In the genomic region with DNA sequence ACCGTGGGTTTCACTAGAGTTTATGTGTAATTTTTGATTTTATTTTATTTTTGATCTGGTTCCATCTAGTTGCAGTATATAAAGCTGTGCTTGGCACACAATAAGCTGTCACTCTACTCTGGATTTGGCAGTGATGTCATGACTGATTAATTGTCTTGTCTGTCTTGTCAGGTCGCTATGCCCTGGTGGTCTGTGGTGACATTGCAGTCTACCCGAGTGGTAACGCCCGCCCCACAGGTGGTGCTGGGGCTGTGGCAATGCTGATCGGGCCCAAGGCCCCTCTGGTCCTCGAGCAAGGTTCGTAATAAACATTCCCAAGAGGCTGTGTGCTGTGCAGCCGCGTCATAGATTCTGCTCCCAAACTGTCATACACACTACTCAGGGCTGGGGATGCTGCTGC, we compare ENCODE assay signal across 20 mouse cellular contexts. TPM values are rescaled to one million over a fixed set of nuclear protein-coding genes. Genes with fewer than 3 reads are reported as not detected.
DNase-seq lines count a peak whose midpoint lies in the region; ATAC-seq and TF ChIP-seq lines count a peak whose summit lies in the region.
"Had no signal": no experiment of that assay in that cellular context is flagged by ENCODE, and none has a peak within 500 bp of the region (broad histone marks: within the 10 kb centered on the region; RNA-seq: fewer than 3 reads in every experiment).

No protein-coding gene starts in this region.

- H3K4me3 ChIP-seq in heart, adult 2 months, result no peak overlapping the region
- no peak overlapping the region for H3K4me3 ChIP-seq in liver, postnatal 0 days (ENCODE audit: low read depth, low read length)
- no peak overlapping the region for H3K4me3 ChIP-seq in liver, embryonic 12.5 days
- no peak overlapping the region for H3K4me3 ChIP-seq in forebrain, embryonic 16.5 days (replicated peaks; ENCODE audit: low read length)
- H3K4me3 ChIP-seq: erythroblast, embryonic 14.5 days; forebrain, embryonic 13.5 days; heart, embryonic 10.5 days; hindbrain, embryonic 10.5 days had no signal

- TF ChIP-seq EP300 in heart, adult 2 months (IDR thresholded peaks at IDR 0.05; ENCODE audit: insufficient read depth, low read depth, low read length), result no peak
- no peak for TF ChIP-seq EP300 in liver, postnatal 0 days (IDR thresholded peaks at IDR 0.05; ENCODE audit: low read depth)

- peak; percentile 11 for ATAC-seq in liver, postnatal 0 days
- ATAC-seq in liver, embryonic 12.5 days, result no peak
- no peak for ATAC-seq in forebrain, embryonic 16.5 days
- ATAC-seq: CD4-positive, CD25-positive, alpha-beta regulatory T cell, adult 4 months; forebrain, embryonic 13.5 days had no signal

- H3K9ac ChIP-seq in heart, adult 2 months (ENCODE audit: low read depth, low read length), result no peak overlapping the region
- H3K9ac ChIP-seq in liver, postnatal 0 days (replicated peaks), result no peak overlapping the region
- no peak overlapping the region for H3K9ac ChIP-seq in liver, embryonic 12.5 days
- H3K9ac ChIP-seq in forebrain, embryonic 16.5 days (replicated peaks; ENCODE audit: low read depth, low read length), result no peak overlapping the region
- H3K9ac ChIP-seq: forebrain, embryonic 13.5 days had no signal

- WGBS in heart, adult 2 months, result 75% methylated on average over 10 of the region's 10 CpGs
- WGBS in liver, postnatal 0 days (ENCODE audit: insufficient replicate concordance), result 75% methylated on average over 10 of the region's 10 CpGs
- WGBS in liver, embryonic 12.5 days (ENCODE audit: insufficient replicate concordance), result 62% methylated on average over 10 of the region's 10 CpGs
- WGBS in forebrain, embryonic 16.5 days, result 75% methylated on average over 10 of the region's 10 CpGs

- H3K4me2 ChIP-seq in liver, postnatal 0 days (ENCODE audit: low read depth, low read length), result no peak overlapping the region
- H3K4me2 ChIP-seq in liver, embryonic 12.5 days, result no peak overlapping the region
- H3K4me2 ChIP-seq in forebrain, embryonic 16.5 days (ENCODE audit: low read length), result no peak overlapping the region
- H3K4me2 ChIP-seq: forebrain, embryonic 13.5 days had no signal

- H3K27ac ChIP-seq in heart, adult 2 months, result no peak overlapping the region
- no peak overlapping the region for H3K27ac ChIP-seq in liver, postnatal 0 days (ENCODE audit: low read depth)
- no peak overlapping the region for H3K27ac ChIP-seq in liver, embryonic 12.5 days
- no peak overlapping the region for H3K27ac ChIP-seq in forebrain, embryonic 16.5 days (ENCODE audit: low read length)
- H3K27ac ChIP-seq: forebrain, embryonic 13.5 days; heart, embryonic 10.5 days; hindbrain, embryonic 10.5 days had no signal

- H3K79me2 ChIP-seq in heart, adult 2 months (replicated peaks; ENCODE audit: control insufficient read depth, insufficient read depth, low read length), result no peaks in the 10 kb centered on the region

- H3K36me3 ChIP-seq in heart, adult 2 months (ENCODE audit: control insufficient read depth, insufficient read depth, low read length), result no peaks in the 10 kb centered on the region
- H3K36me3 ChIP-seq in liver, postnatal 0 days (replicated peaks; ENCODE audit: insufficient read depth, low read length), result peaks cover 16% of the 10 kb centered on the region
- peaks cover 12% of the 10 kb centered on the region; the same call in 1 of the 2 replicates for H3K36me3 ChIP-seq in liver, embryonic 12.5 days
- no peaks in the 10 kb centered on the region for H3K36me3 ChIP-seq in forebrain, embryonic 16.5 days (ENCODE audit: control insufficient read depth, insufficient read depth)
- H3K36me3 ChIP-seq: heart, embryonic 10.5 days; hindbrain, embryonic 10.5 days had no signal

- TF ChIP-seq CTCF in heart, adult 2 months (IDR thresholded peaks at IDR 0.05), result 0 out of 2 replicates have a peak, but pooled peaks have one; percentile 13
- TF ChIP-seq CTCF in liver, postnatal 0 days (IDR thresholded peaks at IDR 0.05; ENCODE audit: low read depth), result 0 out of 2 replicates have a peak, but pooled peaks have one; percentile 24

- DNase-seq in heart, adult 2 months, result no peak
- DNase-seq in heart, adult 11 months, result no peak
- no peak for DNase-seq in liver, postnatal 0 days
- peak; percentile 61 for DNase-seq in thymus, postnatal 4 days
- DNase-seq in thymus, postnatal 10 days (ENCODE audit: low spot score in 2 of 2), result no peak
- DNase-seq in urinary bladder, postnatal 14 days (ENCODE audit: low spot score), result no peak
- DNase-seq: adrenal gland, adult 8-10 months; cerebellum, adult 9-10 months; gastrocnemius, postnatal 25 days; kidney, adult 8-10 months; kidney, postnatal 14 days; layer of hippocampus, adult 9-11 months; spleen, adult 18-20 months had no signal

- no peaks in the 10 kb centered on the region for H3K4me1 ChIP-seq in heart, adult 2 months (ENCODE audit: control insufficient read depth, insufficient read depth, low read length)
- H3K4me1 ChIP-seq in liver, postnatal 0 days (ENCODE audit: insufficient read depth), result no peaks in the 10 kb centered on the region
- no peaks in the 10 kb centered on the region for H3K4me1 ChIP-seq in liver, embryonic 12.5 days
- no peaks in the 10 kb centered on the region for H3K4me1 ChIP-seq in forebrain, embryonic 16.5 days (replicated peaks; ENCODE audit: control insufficient read depth, insufficient read depth, low read length)
- H3K4me1 ChIP-seq: forebrain, embryonic 13.5 days; heart, embryonic 10.5 days; hindbrain, embryonic 10.5 days had no signal

- no peaks in the 10 kb centered on the region for H3K27me3 ChIP-seq in heart, adult 2 months (ENCODE audit: control insufficient read depth, insufficient read depth, low read length)
- H3K27me3 ChIP-seq in liver, postnatal 0 days (ENCODE audit: insufficient read depth, low read length), result no peaks in the 10 kb centered on the region
- H3K27me3 ChIP-seq in liver, embryonic 12.5 days (replicated peaks), result no peaks in the 10 kb centered on the region
- no peaks in the 10 kb centered on the region for H3K27me3 ChIP-seq in forebrain, embryonic 16.5 days (replicated peaks; ENCODE audit: control insufficient read depth, insufficient read depth, low read length)
- H3K27me3 ChIP-seq: forebrain, embryonic 13.5 days had no signal

- intact Hi-C loops in heart, adult 2 months (cut with DNase I), result no loop called here

- TF ChIP-seq POLR2A in heart, adult 2 months (IDR thresholded peaks at IDR 0.05; ENCODE audit: insufficient read depth, low read depth, low read length), result no peak

- H3K9me3 ChIP-seq in liver, postnatal 0 days (ENCODE audit: low read length), result no peaks in the 10 kb centered on the region
- H3K9me3 ChIP-seq in liver, embryonic 12.5 days (replicated peaks), result 0 out of 2 replicates have a peak, but pooled peaks cover 4% of the 10 kb centered on the region
- H3K9me3 ChIP-seq in forebrain, embryonic 16.5 days (ENCODE audit: control insufficient read depth, low read length), result no peaks in the 10 kb centered on the region; the same call in 1 of the 2 replicates
- H3K9me3 ChIP-seq: heart, embryonic 10.5 days; hindbrain, embryonic 10.5 days had no signal

RNA-seq across cellular contexts. Expression of a gene that starts 15.7 kb away (rescaled TPM):
- 10 to 100 TPM in 1 of 2 experiments, 1 to 10 TPM in 1; 9.4 to 12.9 TPM for total RNA-seq in heart, adult 2 months (2021)
- polyA plus RNA-seq in heart, adult 2 months (2012; rRNA removed), result 8.1 and 9.9 TPM in 2 replicates
- polyA plus RNA-seq in liver, postnatal 0 days (2015; fragmentation: Nextera tagmentation; extraction: Ambion mirVana), result 1,492 and 1,631 TPM in 2 replicates
- 24.7 and 26.9 TPM in 2 replicates for polyA plus RNA-seq in liver, embryonic 12.5 days (2016; fragmentation: Nextera tagmentation; extraction: Ambion mirVana)
- polyA plus RNA-seq in forebrain, embryonic 16.5 days (2015; fragmentation: Nextera tagmentation; extraction: Ambion mirVana), result 10.8 and 12.8 TPM in 2 replicates
- polyA plus RNA-seq: CD4-positive, CD25-positive, alpha-beta regulatory T cell, adult 4 months had no signal

RNA-seq across cellular contexts. Expression of a gene that starts 43.8 kb away (rescaled TPM):
- 1 to 10 TPM; 1.5 to 1.8 TPM for total RNA-seq in heart, adult 2 months (2021)
- 3.7 and 4.5 TPM in 2 replicates for polyA plus RNA-seq in heart, adult 2 months (2012; rRNA removed)
- 25.6 and 32.7 TPM in 2 replicates for polyA plus RNA-seq in liver, postnatal 0 days (2015; fragmentation: Nextera tagmentation; extraction: Ambion mirVana)
- 348 and 381 TPM in 2 replicates for polyA plus RNA-seq in liver, embryonic 12.5 days (2016; fragmentation: Nextera tagmentation; extraction: Ambion mirVana)
- polyA plus RNA-seq in forebrain, embryonic 16.5 days (2015; fragmentation: Nextera tagmentation; extraction: Ambion mirVana), result 168 and 190 TPM in 2 replicates

Comparison
In these comparisons a context has a peak if more than half of its experiments do, and no peak if none do; other contexts are left out.
1. RNA of a gene that starts 15.7 kb away (polyA plus RNA-seq): 1,492 to 1,631 TPM in liver, postnatal 0 days; 24.7 to 26.9 TPM in liver, embryonic 12.5 days, 10.8 to 12.8 TPM in forebrain, embryonic 16.5 days and 8.1 to 9.9 TPM in heart, adult 2 months; every median in the first group is over 10 times any median in the second.